Mouse (Mus musculus) small intestine, adult 2 months (tissue): Measurements from ENCODE around the gene Adam22.

ENCODE experiments used
- CTCF ChIP-seq: fragments of 200-500 bp; IDR thresholded peaks from 2 replicates; pipeline ENCODE4 v1.5.1; 2012; ENCODE audit warnings: low read depth, mild to moderate bottlenecking, control low read depth, inconsistent platforms, low read length, moderate library complexity, mixed read lengths; ENCODE audit not compliant: insufficient replicate concordance, insufficient read length; ENCODE audit errors: extremely low read depth
- POLR2A ChIP-seq: fragments of 200-500 bp; IDR thresholded peaks from 2 replicates; pipeline ENCODE4 v1.6.1; 2012; ENCODE audit warnings: low read depth, mild to moderate bottlenecking, control low read depth, inconsistent platforms, low read length, moderate library complexity

GRCm38 (mm10) chr5:8293287-8293686 is 74.7 kb downstream of the Adam22 start:
- TF ChIP-seq POLR2A (no peak), CTCF (no peak)
